Mouse (Mus musculus): ENCODE results near the gene Donson. TPM values are rescaled to one million over a fixed set of nuclear protein-coding genes. Genes with fewer than 3 reads are reported as not detected.

The Donson gene
- polyA plus RNA-seq, 1 experiment from 2014 or later, result 5.4 TPM

GRCm38 (mm10) chr16:91685526-91685925 is 3.0 kb downstream of the Donson start:
- H3K27ac ChIP-seq (replicated peaks), result no peak overlapping the region
- peak; percentile 41; the same call in 1 of the 2 replicates for ATAC-seq (ENCODE audit: low FRiP score, low TSS enrichment)
- no peak overlapping the region for H3K9ac ChIP-seq (ENCODE audit: low read length)
- TF ChIP-seq EP300 (optimal IDR thresholded peaks at IDR 0.05) (no peak), CTCF (IDR thresholded peaks at IDR 0.05; ENCODE audit: low read depth) (no peak)
- 84% methylated on average over 5 of the region's 5 CpGs for WGBS
- no peaks in the 10 kb centered on the region for H3K27me3 ChIP-seq (ENCODE audit: control insufficient read depth, insufficient read depth, low read length)
- no peaks in the 10 kb centered on the region for H3K9me3 ChIP-seq (ENCODE audit: control insufficient read depth, low read length)
- H3K4me3 ChIP-seq (ENCODE audit: low read depth, low read length), result no peak overlapping the region
- no peak overlapping the region for H3K4me2 ChIP-seq (replicated peaks; ENCODE audit: low read depth)
- no peaks in the 10 kb centered on the region for H3K4me1 ChIP-seq (replicated peaks; ENCODE audit: control insufficient read depth, insufficient read depth)
- DNase-seq (ENCODE audit: low spot score), result no peak
- H3K36me3 ChIP-seq (ENCODE audit: control insufficient read depth, insufficient read depth, low read length), result no peaks in the 10 kb centered on the region

DNA sequence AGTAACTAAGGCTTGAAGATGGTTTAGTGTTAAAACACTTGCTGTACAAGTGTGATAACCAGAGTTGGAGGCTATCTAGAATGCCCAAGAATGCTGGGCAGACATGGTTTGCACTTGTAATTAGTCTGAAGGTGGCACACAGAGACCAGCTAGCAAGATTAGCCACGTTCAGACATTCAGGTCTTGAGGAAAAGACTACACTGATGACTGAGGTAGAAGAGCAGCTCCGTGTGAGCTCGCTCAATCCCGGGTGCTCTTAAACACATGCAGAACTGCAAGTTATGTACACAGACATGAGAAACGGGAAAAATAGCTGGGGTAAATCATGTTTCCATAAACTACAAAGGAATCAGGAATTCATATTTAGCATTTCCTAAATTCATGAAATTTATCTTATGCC is 7.9 kb downstream of the Donson start:
- DNase-seq (ENCODE audit: low spot score) (no peak), ATAC-seq (ENCODE audit: low FRiP score, low TSS enrichment) (no peak)
- 67% methylated on average over 5 of the region's 5 CpGs for WGBS
- no peaks in the 10 kb centered on the region for H3K27me3 ChIP-seq (ENCODE audit: control insufficient read depth, insufficient read depth, low read length)
- H3K36me3 ChIP-seq (ENCODE audit: control insufficient read depth, insufficient read depth, low read length), result peaks cover 19% of the 10 kb centered on the region
- H3K4me1 ChIP-seq (replicated peaks; ENCODE audit: control insufficient read depth, insufficient read depth), result no peaks in the 10 kb centered on the region
- no peak overlapping the region for H3K27ac ChIP-seq (replicated peaks)
- no peak overlapping the region for H3K4me3 ChIP-seq (ENCODE audit: low read depth, low read length)
- TF ChIP-seq CTCF (IDR thresholded peaks at IDR 0.05; ENCODE audit: low read depth) (no peak), EP300 (optimal IDR thresholded peaks at IDR 0.05) (no peak)
- H3K9me3 ChIP-seq (ENCODE audit: control insufficient read depth, low read length), result no peaks in the 10 kb centered on the region
- no peak overlapping the region for H3K9ac ChIP-seq (ENCODE audit: low read length)
- H3K4me2 ChIP-seq (replicated peaks; ENCODE audit: low read depth), result no peak overlapping the region

DNA sequence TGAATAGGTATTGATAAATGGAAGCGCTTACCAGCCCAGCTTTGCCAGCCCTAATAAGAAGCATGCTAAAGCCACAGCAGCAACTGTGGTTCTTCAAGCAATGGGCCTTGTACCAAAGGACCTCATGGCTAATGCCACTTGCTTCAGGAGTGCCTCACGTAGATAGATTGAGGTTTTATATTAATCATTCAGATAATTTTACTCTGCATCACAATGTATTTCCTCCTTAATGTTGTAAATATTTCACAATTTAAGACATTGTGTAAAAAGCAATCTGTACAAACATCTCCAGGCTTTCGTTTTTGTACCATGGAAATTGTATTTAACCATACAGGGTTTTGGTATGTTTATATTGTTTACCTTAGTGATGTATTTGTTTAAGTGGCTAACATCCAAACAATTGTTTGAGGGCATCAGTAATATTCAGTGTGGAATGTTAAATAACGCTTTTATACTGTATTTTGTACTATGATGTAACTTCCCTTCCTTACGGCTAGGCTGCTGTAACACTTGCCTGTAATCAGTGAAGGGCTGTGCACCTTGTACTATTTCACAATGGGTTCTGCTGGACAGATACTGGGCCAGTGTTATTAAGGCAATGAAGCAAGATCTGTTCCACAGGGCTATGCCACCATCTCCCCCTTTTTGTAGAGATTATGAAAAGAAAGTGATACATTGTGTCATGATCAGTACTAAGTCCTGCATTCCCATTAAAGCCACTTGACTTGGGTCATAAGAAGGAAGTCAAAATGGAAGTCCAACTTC is 10.2 kb downstream of the Donson start:
- H3K4me2 ChIP-seq (replicated peaks; ENCODE audit: low read depth), result no peak overlapping the region
- peaks cover 19% of the 10 kb centered on the region for H3K36me3 ChIP-seq (ENCODE audit: control insufficient read depth, insufficient read depth, low read length)
- H3K9ac ChIP-seq (ENCODE audit: low read length), result no peak overlapping the region
- H3K27me3 ChIP-seq (ENCODE audit: control insufficient read depth, insufficient read depth, low read length), result no peaks in the 10 kb centered on the region
- no peak for TF ChIP-seq CTCF (IDR thresholded peaks at IDR 0.05; ENCODE audit: low read depth)
- no peaks in the 10 kb centered on the region for H3K9me3 ChIP-seq (ENCODE audit: control insufficient read depth, low read length)
- no peak overlapping the region for H3K27ac ChIP-seq (replicated peaks)
- peak; percentile 59 for ATAC-seq (ENCODE audit: low FRiP score, low TSS enrichment)
- H3K4me3 ChIP-seq (ENCODE audit: low read depth, low read length), result no peak overlapping the region
- 76% methylated on average over 5 of the region's 5 CpGs for WGBS
- DNase-seq (ENCODE audit: low spot score), result no peak
- no peaks in the 10 kb centered on the region for H3K4me1 ChIP-seq (replicated peaks; ENCODE audit: control insufficient read depth, insufficient read depth)

GRCm38 (mm10) chr16:91674500-91674899 is 14.1 kb downstream of the Donson start:
- H3K9ac ChIP-seq (ENCODE audit: low read length), result no peak overlapping the region
- DNase-seq (ENCODE audit: low spot score) (no peak), ATAC-seq (ENCODE audit: low FRiP score, low TSS enrichment) (no peak)
- TF ChIP-seq CTCF (IDR thresholded peaks at IDR 0.05; ENCODE audit: low read depth) (no peak), EP300 (optimal IDR thresholded peaks at IDR 0.05) (no peak)
- WGBS, result 48% methylated on average over 4 of the region's 4 CpGs
- no peak overlapping the region for H3K4me3 ChIP-seq (ENCODE audit: low read depth, low read length)
- no peaks in the 10 kb centered on the region for H3K9me3 ChIP-seq (ENCODE audit: control insufficient read depth, low read length)
- peaks cover 32% of the 10 kb centered on the region for H3K36me3 ChIP-seq (ENCODE audit: control insufficient read depth, insufficient read depth, low read length)
- no peaks in the 10 kb centered on the region for H3K4me1 ChIP-seq (replicated peaks; ENCODE audit: control insufficient read depth, insufficient read depth)
- no peaks in the 10 kb centered on the region for H3K27me3 ChIP-seq (ENCODE audit: control insufficient read depth, insufficient read depth, low read length)
- no peak overlapping the region for H3K4me2 ChIP-seq (replicated peaks; ENCODE audit: low read depth)
- H3K27ac ChIP-seq (replicated peaks), result no peak overlapping the region

- peaks cover 25% of the 10 kb centered on the region for H3K36me3 ChIP-seq (ENCODE audit: control insufficient read depth, insufficient read depth, low read length)
- DNase-seq (ENCODE audit: low spot score), result no peak
- no peak overlapping the region for H3K4me2 ChIP-seq (replicated peaks; ENCODE audit: low read depth)
- no peak overlapping the region for H3K27ac ChIP-seq (replicated peaks)
- H3K9ac ChIP-seq (ENCODE audit: low read length), result no peak overlapping the region
- no peaks in the 10 kb centered on the region for H3K27me3 ChIP-seq (ENCODE audit: control insufficient read depth, insufficient read depth, low read length)
- H3K4me3 ChIP-seq (ENCODE audit: low read depth, low read length), result no peak overlapping the region
- H3K4me1 ChIP-seq (replicated peaks; ENCODE audit: control insufficient read depth, insufficient read depth), result no peaks in the 10 kb centered on the region
- TF ChIP-seq CTCF (IDR thresholded peaks at IDR 0.05; ENCODE audit: low read depth) (no peak), EP300 (optimal IDR thresholded peaks at IDR 0.05) (no peak)
- WGBS, result 94% methylated on average over 3 of the region's 3 CpGs
- ATAC-seq (ENCODE audit: low FRiP score, low TSS enrichment), result no peak
- no peaks in the 10 kb centered on the region for H3K9me3 ChIP-seq (ENCODE audit: control insufficient read depth, low read length)
Measured at GRCm38 (mm10) chr16:91663795-91664194, 24.8 kb downstream of the Donson start.

DNA sequence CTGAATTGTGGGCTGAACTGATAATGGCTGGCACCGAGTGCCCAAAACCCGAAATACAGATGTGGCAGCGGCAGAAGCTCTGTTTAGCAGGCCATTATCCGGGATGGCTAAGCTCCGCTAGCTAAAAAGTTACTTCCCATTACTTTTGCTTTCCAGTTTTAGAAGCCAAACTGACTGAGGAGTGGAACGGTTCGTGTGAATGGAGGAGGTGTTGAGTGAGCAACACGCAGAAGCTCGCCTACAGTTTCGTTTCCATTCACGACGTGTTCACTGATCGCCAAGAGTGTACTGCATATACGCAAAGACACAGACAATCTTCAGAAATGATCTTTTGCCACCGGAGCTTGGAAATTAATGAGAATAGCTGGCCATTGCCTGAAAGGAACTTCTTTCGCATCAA is 26.2 kb downstream of the Donson start:
- Histone ChIP-seq H3K4me1 (replicated peaks; ENCODE audit: control insufficient read depth, insufficient read depth) (no peaks in the 10 kb centered on the region), H3K27ac (replicated peaks) (no peak overlapping the region)
- 89% methylated on average over 16 of the region's 16 CpGs for WGBS

More for the DNA sequence above, 26.2 kb downstream of the Donson start:
- DNase-seq (ENCODE audit: low spot score) (no peak), ATAC-seq (ENCODE audit: low FRiP score, low TSS enrichment) (no peak)
- no peak overlapping the region for H3K4me3 ChIP-seq (ENCODE audit: low read depth, low read length)
- peaks cover 38% of the 10 kb centered on the region for H3K36me3 ChIP-seq (ENCODE audit: control insufficient read depth, insufficient read depth, low read length)
- H3K9me3 ChIP-seq (ENCODE audit: control insufficient read depth, low read length), result no peaks in the 10 kb centered on the region
- H3K4me2 ChIP-seq (replicated peaks; ENCODE audit: low read depth), result no peak overlapping the region
- no peaks in the 10 kb centered on the region for H3K27me3 ChIP-seq (ENCODE audit: control insufficient read depth, insufficient read depth, low read length)
- TF ChIP-seq CTCF (IDR thresholded peaks at IDR 0.05; ENCODE audit: low read depth) (no peak), EP300 (optimal IDR thresholded peaks at IDR 0.05) (no peak)
- no peak overlapping the region for H3K9ac ChIP-seq (ENCODE audit: low read length)

All from stomach, postnatal 0 days (tissue).